ENCODE assay signal across 8 mouse cellular contexts in the genomic region with DNA sequence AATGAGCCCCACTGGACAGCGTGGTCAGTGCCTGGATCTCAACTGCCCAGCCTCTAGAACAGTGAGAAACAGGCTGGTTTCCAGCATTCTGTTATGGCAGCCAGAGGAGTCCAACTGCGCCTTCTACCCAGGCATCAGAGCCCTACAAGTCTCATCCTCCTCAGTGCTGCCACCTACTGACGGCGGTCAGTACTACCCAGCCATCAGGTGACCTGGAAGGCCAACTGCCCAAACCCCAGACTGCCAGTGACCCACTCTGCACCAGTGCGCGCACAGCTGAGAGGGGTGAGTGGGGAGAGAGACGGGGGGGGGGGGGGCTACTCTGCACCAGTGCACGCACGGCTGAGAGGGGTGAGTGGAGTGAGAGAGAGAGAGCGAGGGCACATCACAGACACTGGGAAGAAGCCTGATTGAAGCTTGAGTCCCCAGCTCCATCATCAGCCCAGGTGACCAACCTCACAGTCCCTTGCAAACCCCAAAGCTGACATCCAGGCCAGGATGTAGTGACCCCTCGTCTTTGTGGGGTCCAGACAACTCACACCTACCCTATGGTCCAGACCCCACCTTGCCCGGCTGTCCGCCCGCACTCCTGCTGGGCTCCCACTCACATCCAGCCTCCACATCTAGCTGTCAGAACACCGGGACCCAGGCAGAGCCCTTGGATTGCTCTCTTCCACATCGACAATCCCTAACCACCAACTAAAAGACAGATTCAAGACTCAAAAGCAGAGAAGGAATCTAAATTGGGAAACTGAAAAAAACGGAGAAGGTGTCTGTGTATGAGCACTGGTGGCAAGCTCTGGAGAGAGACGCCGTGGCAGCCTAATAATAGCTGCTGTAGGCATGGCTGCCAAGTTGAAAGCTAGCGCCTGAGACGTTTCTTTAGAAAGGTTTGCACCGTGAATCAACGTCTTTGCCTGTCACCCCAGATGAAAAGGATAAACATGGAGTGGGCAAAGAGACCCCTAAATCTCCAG. TPM values are rescaled to one million over a fixed set of nuclear protein-coding genes. Genes with fewer than 3 reads are reported as not detected.
A peak's percentile ranks its signal among the peaks of the same experiment; 100 is the strongest.
DNase-seq lines count a peak whose midpoint lies in the region; ATAC-seq lines count a peak whose summit lies in the region.

No protein-coding gene starts in this region.

- no peak overlapping the region for H3K4me2 ChIP-seq in forebrain, embryonic 13.5 days

- H3K4me3 ChIP-seq in brown adipose tissue, adult 24 weeks (ENCODE audit: insufficient read depth, low read depth, low read length), result peak overlapping the region; percentile 20
- H3K4me3 ChIP-seq in forebrain, embryonic 13.5 days, result no peak overlapping the region

- ATAC-seq in forebrain, embryonic 13.5 days, result peak; percentile 24; the same call in 1 of the 2 replicates

- H3K36me3 ChIP-seq in forebrain, embryonic 13.5 days (ENCODE audit: poor library complexity, severe bottlenecking), result peaks cover 27% of the 10 kb centered on the region

- H3K4me1 ChIP-seq in brown adipose tissue, adult 24 weeks (ENCODE audit: control insufficient read depth, insufficient read depth, insufficient read length, low read length), result peaks cover 53% of the 10 kb centered on the region
- H3K4me1 ChIP-seq in forebrain, embryonic 13.5 days, result peaks cover 6% of the 10 kb centered on the region; the same call in 1 of the 2 replicates

- H3K27me3 ChIP-seq in forebrain, embryonic 13.5 days, result no peaks in the 10 kb centered on the region

- no peak overlapping the region for H3K9ac ChIP-seq in forebrain, embryonic 13.5 days

- H3K9me3 ChIP-seq in forebrain, embryonic 13.5 days (replicated peaks), result no peaks in the 10 kb centered on the region

- peak overlapping the region; percentile 83 for H3K27ac ChIP-seq in brown adipose tissue, adult 24 weeks (replicated peaks; ENCODE audit: low read depth, low read length)
- peak overlapping the region; percentile 36; the same call in 1 of the 2 replicates for H3K27ac ChIP-seq in forebrain, embryonic 13.5 days

- 48% methylated on average over 21 of the region's 23 CpGs for WGBS in forebrain, embryonic 13.5 days

- DNase-seq in adrenal gland, adult (ENCODE audit: inconsistent age in 2 of 2, low spot score in 1 of 2), result peak; percentile 60 to 88
- DNase-seq in adrenal gland, adult 8-10 months, result no peak
- peak; percentile 88 for DNase-seq in heart, postnatal 4 days
- peak; percentile 45 to 47 for DNase-seq in layer of hippocampus, postnatal 14 days (ENCODE audit: low spot score in 2 of 2)
- peak; percentile 89 for DNase-seq in lung, postnatal 10 days
- peak; percentile 74 to 80 for DNase-seq in right cerebral cortex, postnatal 10 days (ENCODE audit: low spot score in 2 of 2)

RNA-seq across cellular contexts. Expression of gene Tmem184b, which starts 22.6 kb away (rescaled TPM):
- 10 to 100 TPM; 39.1 to 76.8 (median 65.3) TPM for total RNA-seq in adrenal gland, adult 8-10 months (2022)
- 60.3 and 71.0 TPM in 2 replicates for polyA plus RNA-seq in brown adipose tissue, adult 24 weeks (2012; ENCODE audit: insufficient read depth, insufficient read length, missing spikeins)
- polyA plus RNA-seq in forebrain, embryonic 13.5 days (2015; fragmentation: Nextera tagmentation; extraction: Ambion mirVana), result 29.4 and 31.3 TPM in 2 replicates
- total RNA-seq in heart, postnatal 4 days (2021), result 10 to 100 TPM; 68.1 to 73.4 TPM
- 10 to 100 TPM; 47.4 to 49.2 TPM for total RNA-seq in layer of hippocampus, postnatal 14 days (2021)

RNA-seq across cellular contexts. Expression of gene Maff, which starts 34.3 kb away (rescaled TPM):
- total RNA-seq in adrenal gland, adult 8-10 months (2022), result 1 to 10 TPM; 5.2 to 6.7 (median 6.1) TPM
- polyA plus RNA-seq in brown adipose tissue, adult 24 weeks (2012; ENCODE audit: insufficient read depth, insufficient read length, missing spikeins), result 9.8 and 11.4 TPM in 2 replicates
- 1.2 and 1.3 TPM in 2 replicates for polyA plus RNA-seq in forebrain, embryonic 13.5 days (2015; fragmentation: Nextera tagmentation; extraction: Ambion mirVana)
- 10 to 100 TPM in 1 of 2 experiments, 1 to 10 TPM in 1; 9.8 to 10.2 TPM for total RNA-seq in heart, postnatal 4 days (2021)
- total RNA-seq in layer of hippocampus, postnatal 14 days (2021), result 1 to 10 TPM; 1.7 to 2.0 TPM

RNA-seq across cellular contexts. Expression of gene Pla2g6, which starts 52.6 kb away (rescaled TPM):
- total RNA-seq in adrenal gland, adult 8-10 months (2022), result 10 to 100 TPM; 27.8 to 36.2 (median 33.1) TPM
- 11.6 and 13.4 TPM in 2 replicates for polyA plus RNA-seq in brown adipose tissue, adult 24 weeks (2012; ENCODE audit: insufficient read depth, insufficient read length, missing spikeins)
- polyA plus RNA-seq in forebrain, embryonic 13.5 days (2015; fragmentation: Nextera tagmentation; extraction: Ambion mirVana), result 24.9 and 29.6 TPM in 2 replicates
- total RNA-seq in heart, postnatal 4 days (2021), result 1 to 10 TPM; 8.4 to 9.6 TPM
- 10 to 100 TPM; 18.5 to 22.3 TPM for total RNA-seq in layer of hippocampus, postnatal 14 days (2021)
